Mouse (Mus musculus) testis, postnatal 10 days (tissue): ENCODE measurements around the gene Fip1l1.

ENCODE experiments used
- DNase-seq: peaks from one replicate; pipeline ENCODE4 v3.0.0; 2021; ENCODE audit warnings: low spot score

Gene Fip1l1

GRCm38 (mm10) chr5:74535240-74536021 lies at the start of gene Fip1l1:
Gene Fip1l1 (plus strand): TSS chr5:74535449.
- peak; percentile 94 for DNase-seq

- DNase-seq = no peak
These were observed 42.5 kb upstream of the Fip1l1 start for GRCm38 (mm10) chr5:74492705-74493104.

- no peak for DNase-seq
These were observed 23.6 kb upstream of the Fip1l1 start for GRCm38 (mm10) chr5:74511686-74512085.

GRCm38 (mm10) chr5:74527025-74527424 lies 8.2 kb upstream of the Fip1l1 start:
- no peak for DNase-seq

GRCm38 (mm10) chr5:74530785-74531184 lies 4.5 kb upstream of the Fip1l1 start:
- DNase-seq = no peak

GRCm38 (mm10) chr5:74531630-74532280 lies 3.5 kb upstream of the Fip1l1 start, which contains the start of gene Scfd2:
Gene Scfd2 (minus strand): TSS chr5:74531759.
- DNase-seq = peak; percentile 98

- no peak for DNase-seq
These were observed 1.1 kb downstream of the Fip1l1 start for GRCm38 (mm10) chr5:74536180-74536947.

- no peak for DNase-seq
These were observed 10.4 kb downstream of the Fip1l1 start for GRCm38 (mm10) chr5:74545606-74546005.

- DNase-seq = no peak
These were observed 14.3 kb downstream of the Fip1l1 start for GRCm38 (mm10) chr5:74549566-74549965.

GRCm38 (mm10) chr5:74561151-74561550 lies 25.9 kb downstream of the Fip1l1 start:
- DNase-seq = no peak

- DNase-seq = no peak
These were observed 36.5 kb downstream of the Fip1l1 start for GRCm38 (mm10) chr5:74571767-74572166.

GRCm38 (mm10) chr5:74589133-74589532 lies 53.9 kb downstream of the Fip1l1 start:
- DNase-seq = no peak

GRCm38 (mm10) chr5:74591413-74591812 lies 56.2 kb downstream of the Fip1l1 start:
- DNase-seq = no peak

- DNase-seq = no peak
These were observed 57.9 kb downstream of the Fip1l1 start for GRCm38 (mm10) chr5:74593147-74593546.

- DNase-seq = no peak
These were observed 64.8 kb downstream of the Fip1l1 start for GRCm38 (mm10) chr5:74600010-74600409.

- DNase-seq = no peak
These were observed 65.9 kb downstream of the Fip1l1 start for GRCm38 (mm10) chr5:74601171-74601570.

GRCm38 (mm10) chr5:74601965-74602364 lies 66.7 kb downstream of the Fip1l1 start:
- DNase-seq = no peak

- no peak for DNase-seq
These were observed 67.1 kb downstream of the Fip1l1 start for GRCm38 (mm10) chr5:74602371-74602770.

GRCm38 (mm10) chr5:74603306-74603705 lies 68.1 kb downstream of the Fip1l1 start:
- no peak for DNase-seq

GRCm38 (mm10) chr5:74606213-74606612 lies 71.0 kb downstream of the Fip1l1 start:
- no peak for DNase-seq

GRCm38 (mm10) chr5:74610511-74610910 lies 75.3 kb downstream of the Fip1l1 start:
- no peak for DNase-seq

GRCm38 (mm10) chr5:74612713-74613112 lies 77.5 kb downstream of the Fip1l1 start:
- DNase-seq = peak; percentile 11
